Mouse (Mus musculus) cerebellum, postnatal 14 days (tissue): ENCODE measurements at regions not wholly inside any gene's neighbourhood (a gene's known extent, or its start where the extent isn't known, plus 50 kb on each side); places are given as distances from the start of the nearest gene placed in this dataset.

ENCODE experiments used
- DNase-seq, 2 experiments: peaks; one replicate each; pipeline ENCODE4 v3.0.0; 2021; ENCODE audit warnings: mixed read lengths in 2 of 2

GRCm38 (mm10) chr9:61815995-61816394 lies 98.3 kb downstream of the Rplp1 start:
- DNase-seq, result no peak

- no peak for DNase-seq
These were observed 101.1 kb downstream of the Rplp1 start for GRCm38 (mm10) chr9:61813291-61813690.

DNA sequence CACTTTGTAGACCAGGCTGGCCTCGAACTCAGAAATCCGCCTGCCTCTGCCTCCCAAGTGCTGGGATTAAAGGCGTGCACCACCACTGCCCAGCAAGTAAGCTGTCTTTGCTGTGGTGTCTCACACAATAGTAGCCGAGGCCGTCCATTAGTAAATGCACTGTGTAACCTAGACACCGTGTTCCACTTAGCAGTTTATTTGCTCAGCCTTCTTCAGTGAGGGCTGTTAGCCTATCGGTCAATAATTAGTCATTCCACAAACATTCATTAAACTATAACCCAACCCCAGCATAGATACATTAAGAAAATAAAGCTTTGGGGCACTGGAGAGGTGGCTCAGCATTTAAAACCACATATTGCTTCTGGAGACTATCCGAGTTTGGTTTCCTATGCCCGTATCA lies 102.0 kb downstream of the Rplp1 start:
- DNase-seq, result no peak

DNA sequence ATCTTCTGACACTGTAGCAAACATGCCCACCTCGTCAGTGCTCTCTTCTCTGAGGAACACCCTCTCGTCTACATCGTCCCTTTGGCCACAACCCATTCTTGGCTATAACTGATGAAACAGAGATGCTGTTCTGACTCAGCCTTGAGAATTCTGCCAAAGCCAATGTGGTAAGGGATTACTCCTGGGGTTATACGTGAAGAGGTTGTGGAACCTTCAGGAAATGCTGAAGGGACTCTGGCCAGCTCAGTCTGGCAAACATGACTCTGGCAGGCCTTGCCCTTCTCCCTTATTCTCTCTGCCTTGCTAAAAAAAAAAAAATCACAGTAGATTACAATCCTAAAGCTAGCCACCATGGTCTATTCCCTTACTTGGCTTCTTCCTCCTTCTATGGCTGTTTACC lies 103.9 kb downstream of the Rplp1 start:
- peak in 1 of 2 experiments; percentile 56 for DNase-seq

DNA sequence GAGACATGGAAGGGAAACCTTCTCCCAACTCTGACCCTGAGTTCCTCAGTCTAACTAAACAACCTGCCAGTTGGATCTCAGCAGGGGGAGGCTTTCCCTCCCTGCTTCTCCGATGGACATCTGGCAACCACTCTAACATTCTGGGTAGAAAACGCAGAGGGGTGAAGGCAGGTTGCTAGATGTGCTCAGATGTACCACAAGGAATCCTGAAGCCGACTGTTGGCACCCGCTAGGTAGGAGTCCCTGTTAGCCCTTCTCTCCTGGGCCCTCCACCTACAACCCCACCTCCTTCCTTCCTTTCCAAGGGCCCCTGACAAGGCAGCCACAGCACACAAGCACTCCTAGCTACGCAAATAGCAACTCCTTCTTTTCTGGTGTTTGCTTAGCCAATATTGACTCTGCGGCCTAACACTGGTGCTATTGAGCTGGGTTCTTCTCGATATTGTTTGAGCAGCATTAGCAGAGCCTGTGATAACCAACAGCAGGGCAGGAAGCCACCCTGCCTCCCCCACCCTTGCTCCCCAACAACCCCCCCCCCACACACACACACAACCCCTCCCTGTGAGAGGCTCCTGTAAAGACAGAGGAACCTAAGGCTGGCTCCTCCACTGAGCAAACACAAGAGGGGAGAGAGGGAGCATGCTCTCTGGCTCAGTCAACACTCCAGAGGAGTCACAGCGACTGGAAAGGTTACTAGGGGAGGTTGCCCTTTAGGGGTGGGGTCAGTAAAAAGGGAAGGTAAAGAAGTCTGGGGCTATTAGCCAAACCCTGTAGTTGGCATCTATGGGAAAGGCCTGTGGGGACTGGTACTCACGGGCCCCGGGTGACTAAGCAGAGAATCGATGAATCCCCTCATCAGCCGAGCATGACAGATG lies 105.8 kb downstream of the Rplp1 start:
- DNase-seq, result no peak

GRCm38 (mm10) chr9:61805971-61806370 lies 108.4 kb downstream of the Rplp1 start:
- DNase-seq, result peak; percentile 54 to 67

DNA sequence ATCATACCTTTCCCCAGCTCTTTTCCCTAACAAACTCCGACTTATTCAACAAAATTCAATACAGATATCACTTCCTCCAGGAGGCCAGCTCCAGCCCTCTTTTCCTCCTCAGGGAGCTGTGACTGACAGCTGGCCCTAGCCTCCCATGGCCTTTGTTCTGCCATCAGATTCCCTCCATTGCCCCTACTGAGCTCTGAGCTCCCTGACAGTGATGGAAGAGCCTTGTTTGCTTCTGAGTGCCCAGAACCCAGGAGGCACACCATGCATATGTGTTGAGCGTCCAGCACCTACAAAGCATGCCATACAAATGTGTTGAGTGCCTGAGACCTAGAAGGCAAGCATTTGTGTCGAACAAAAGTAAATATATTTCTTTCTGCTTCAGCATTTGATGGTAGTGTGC lies 110.8 kb downstream of the Rplp1 start:
- no peak for DNase-seq

DNA sequence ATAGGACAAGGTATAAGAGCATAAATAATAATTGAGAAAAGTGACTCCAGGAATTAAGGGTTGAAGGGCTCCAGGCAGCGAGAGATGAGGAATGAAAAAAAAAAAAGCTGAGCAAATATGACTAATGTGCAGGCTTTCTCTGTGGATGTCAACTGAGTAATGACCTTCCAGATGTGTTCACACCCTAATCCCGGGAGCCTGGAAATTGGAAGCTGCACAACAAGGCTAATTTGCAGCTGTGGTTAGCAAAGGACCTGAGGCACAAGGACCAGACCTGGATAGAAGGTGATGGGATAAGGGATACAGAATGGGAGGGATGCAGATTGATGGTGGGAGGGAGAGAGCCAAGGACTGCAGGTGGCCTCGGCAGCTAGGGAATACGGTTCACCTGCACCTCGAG lies 111.6 kb downstream of the Rplp1 start:
- DNase-seq, result no peak

DNA sequence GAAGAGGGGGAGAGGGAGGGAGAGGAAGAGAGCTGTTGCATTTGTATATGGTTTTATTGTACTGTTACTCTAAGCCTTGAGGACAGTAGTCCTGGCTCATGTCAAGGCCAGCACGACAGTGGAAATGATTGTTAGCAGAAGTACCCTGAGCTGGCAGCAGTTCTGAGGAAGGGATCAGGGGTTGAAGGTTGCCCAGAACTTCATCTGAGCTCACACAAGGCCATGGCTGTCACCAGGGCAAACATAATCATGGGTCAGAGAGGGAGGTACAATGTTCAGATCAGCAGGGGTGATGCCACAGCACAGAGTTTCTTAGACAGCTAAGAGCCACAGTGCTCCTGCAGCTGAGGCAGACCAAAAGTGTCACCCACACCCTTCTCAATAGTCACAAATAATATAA lies 114.8 kb downstream of the Rplp1 start:
- DNase-seq, result no peak

DNA sequence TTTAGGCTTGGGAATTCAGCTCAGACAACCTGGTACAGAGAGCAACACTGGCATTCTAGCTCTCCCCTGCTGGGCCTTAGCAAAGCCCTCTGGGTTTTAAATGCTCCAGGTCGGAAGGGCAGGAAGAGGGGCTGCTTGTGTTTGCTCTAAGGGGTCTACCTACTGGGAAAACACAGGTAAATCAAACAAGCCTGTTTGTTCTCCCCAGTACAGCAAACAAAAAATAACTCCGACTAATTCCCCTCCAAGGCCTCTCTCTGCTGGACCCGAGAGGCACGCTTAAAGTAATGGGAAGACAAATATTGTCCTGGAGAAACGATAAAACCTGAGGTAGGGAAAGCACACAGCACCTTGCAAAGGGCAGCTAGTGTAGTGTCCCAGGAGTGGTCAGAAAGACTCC lies 118.4 kb downstream of the Rplp1 start:
- no peak for DNase-seq

- DNase-seq, result peak; percentile 94 to 97
These were observed 122.8 kb downstream of the Rplp1 start for GRCm38 (mm10) chr9:61791435-61792064.

DNA sequence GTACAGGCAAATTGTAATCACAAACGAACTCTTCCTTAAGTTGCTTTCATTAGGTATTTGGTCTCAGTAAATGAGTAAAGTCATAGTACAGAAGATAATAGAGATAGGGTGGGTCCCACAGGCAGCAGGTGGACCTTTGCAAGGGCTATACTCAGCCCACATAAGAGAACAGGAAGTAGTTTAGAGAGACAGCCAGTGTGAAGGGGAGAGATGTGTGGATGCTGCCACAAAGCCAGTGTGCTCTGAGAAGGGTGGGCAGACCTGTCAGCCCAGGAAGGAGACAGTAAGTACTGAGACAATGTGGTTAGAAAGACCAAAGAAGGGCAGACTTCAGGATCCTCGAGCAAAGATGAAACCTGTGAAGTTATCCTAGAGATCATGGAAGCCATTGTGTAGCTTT lies 123.5 kb downstream of the Rplp1 start:
- DNase-seq, result no peak

- no peak for DNase-seq
These were observed 125.1 kb downstream of the Rplp1 start for GRCm38 (mm10) chr9:61789066-61789897.

DNA sequence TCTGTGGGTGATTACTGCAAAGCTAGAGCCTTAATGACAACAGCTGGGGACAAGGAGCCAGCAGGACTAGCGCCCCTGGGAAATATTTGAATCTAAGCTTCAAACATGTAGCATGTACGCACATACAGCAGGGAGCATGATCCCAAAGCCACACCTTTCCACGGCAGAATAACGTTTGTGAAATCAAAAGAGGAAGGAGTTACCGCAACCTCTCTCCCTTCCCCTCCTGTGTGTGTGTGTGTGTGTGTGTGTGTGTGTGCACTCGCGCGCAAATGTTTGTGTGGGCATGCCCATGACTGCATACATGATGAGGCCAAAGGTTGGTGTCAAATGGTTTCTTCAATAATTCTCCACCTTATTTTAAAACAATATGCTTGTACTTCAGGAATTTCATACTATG lies 132.9 kb downstream of the Rplp1 start:
- no peak for DNase-seq

DNA sequence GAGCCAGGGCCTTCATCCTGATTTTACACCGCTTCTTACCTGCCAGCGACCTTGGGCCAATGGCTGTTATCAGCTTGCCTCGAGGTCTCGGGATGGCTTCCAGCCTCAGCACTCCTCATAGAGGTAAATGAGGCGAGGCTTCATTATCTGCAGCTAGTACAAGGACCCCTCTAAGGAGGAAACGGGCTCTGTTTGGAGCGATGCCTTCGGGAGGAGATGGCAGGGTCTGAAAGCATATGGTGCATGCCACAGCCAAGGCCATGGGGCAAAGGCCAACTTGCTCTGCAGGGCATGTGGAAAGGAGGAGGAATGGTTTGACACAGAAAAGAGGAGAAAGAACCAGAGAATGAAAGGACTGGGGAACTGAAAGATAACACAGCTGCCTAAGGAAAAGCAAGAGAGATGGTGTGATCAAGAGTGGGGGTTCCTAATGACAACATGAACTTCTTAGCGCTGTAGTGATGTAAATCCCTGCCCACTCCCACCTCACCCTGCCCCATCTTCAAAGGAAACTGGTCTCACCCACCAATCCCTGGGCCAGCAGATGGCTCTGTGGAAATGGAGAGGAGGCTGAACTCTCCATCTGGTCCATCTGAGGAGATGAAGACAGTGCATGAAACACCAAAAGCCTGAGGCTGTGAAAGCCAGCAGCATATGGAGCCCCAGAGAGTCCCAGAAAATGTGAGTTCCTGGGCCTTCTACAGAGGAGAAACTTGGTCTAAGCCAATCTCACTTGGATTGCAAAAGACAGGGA lies 134.0 kb downstream of the Rplp1 start:
- peak; percentile 89 to 93 for DNase-seq

DNA sequence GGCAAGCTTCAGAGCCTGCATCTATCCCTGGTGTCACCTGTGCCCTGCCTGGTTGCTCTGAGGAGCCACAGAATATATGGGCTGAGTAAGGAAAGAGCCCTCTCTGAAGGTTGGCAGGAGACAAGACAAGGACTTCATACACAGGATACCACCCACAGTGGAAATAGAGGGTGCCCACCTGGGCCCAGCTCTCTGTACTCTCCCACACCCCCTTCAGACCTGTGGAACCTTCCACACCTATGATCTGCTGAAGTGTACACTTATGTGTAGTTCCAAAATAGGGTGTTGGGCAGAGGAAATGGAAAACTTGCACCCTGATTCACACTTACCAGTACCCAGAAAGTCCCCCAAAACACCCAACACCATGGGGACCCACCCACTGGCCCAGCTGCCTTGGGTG lies 135.2 kb downstream of the Rplp1 start:
- no peak for DNase-seq

- DNase-seq, result no peak
These were observed 137.9 kb downstream of the Rplp1 start for GRCm38 (mm10) chr9:61776446-61776845.

GRCm38 (mm10) chr9:61770207-61770955 lies 144.0 kb downstream of the Rplp1 start:
- DNase-seq, result no peak

- no peak for DNase-seq
These were observed 148.2 kb downstream of the Rplp1 start for GRCm38 (mm10) chr9:61766187-61766586.

DNA sequence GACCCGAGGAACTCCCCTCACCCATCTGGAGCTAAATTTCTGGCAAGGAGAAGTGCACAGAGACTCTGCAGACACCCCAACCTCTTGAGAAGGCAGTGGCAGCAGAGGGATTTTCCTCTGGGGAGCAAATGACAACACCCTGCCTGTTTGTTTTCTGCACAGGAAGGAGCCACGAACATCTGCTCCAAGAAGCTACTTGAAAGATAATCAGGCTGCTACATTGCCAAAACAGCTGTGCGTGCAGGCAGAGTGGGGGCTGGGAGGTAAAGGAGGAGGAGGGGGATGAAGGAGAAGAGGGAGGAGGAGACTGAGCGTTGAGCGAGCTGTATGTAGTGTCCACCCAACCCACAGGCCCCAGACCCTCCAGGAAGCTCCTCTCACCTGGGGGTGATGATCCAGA lies 149.0 kb downstream of the Rplp1 start:
- DNase-seq, result no peak

GRCm38 (mm10) chr9:61757806-61758205 lies 156.5 kb downstream of the Rplp1 start:
- no peak for DNase-seq

DNA sequence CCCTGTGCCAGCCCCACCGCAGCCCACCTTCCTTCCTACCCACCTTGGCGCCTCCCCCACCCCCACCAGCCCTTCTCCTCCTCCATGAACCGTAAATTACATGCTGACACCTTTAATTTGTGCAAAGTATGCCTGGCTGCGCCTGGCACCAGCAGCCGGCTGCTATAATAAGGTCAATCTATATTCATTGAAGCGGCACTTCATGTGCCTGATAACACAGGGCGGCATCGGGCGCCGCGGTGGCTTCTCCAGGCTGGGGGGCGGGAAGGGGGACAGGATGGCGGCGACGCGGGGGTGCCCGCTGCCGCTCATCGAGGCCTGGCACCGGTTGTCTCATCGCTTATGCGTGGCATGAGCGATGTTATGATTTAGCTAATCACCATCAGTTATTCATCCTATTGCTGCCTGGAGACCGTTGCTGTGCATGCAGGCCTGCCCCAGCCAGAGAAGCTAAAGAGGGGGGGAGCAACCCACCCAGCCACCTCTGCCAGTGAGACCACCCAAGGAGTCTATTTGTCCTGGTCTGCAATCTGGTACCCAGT lies 157.5 kb downstream of the Rplp1 start:
- DNase-seq, result peak; percentile 74 to 78
